Mouse (Mus musculus): ENCODE measurements around the gene Olfr1416. TPM values are rescaled to one million over a fixed set of nuclear protein-coding genes. Genes with fewer than 3 reads are reported as not detected.

Olfr1416 gene
- total RNA-seq, 4 experiments from 2014 or later: not detected

GRCm38 (mm10) chr1:92432791-92433190 lies 52.1 kb downstream of the Olfr1416 start:
- DNase-seq (ENCODE audit: low spot score in 2 of 2): no peak

- no peak for DNase-seq (ENCODE audit: low spot score in 2 of 2)
Measured at GRCm38 (mm10) chr1:92432098-92432497, 52.8 kb downstream of the Olfr1416 start.

GRCm38 (mm10) chr1:92431420-92431819 lies 53.5 kb downstream of the Olfr1416 start:
- DNase-seq (ENCODE audit: low spot score in 2 of 2): no peak

- no peak for DNase-seq (ENCODE audit: low spot score in 2 of 2)
Measured at GRCm38 (mm10) chr1:92430991-92431390, 53.9 kb downstream of the Olfr1416 start.

Small RNA genes lying within 50 kb of the gene (microRNA-seq; reads per million reads assigned to microRNA genes)
- 2.6 to 6.7 reads per million in 2 experiments for gene Mir6900

Other genes starting within 250 kb of the Olfr1416 start
- 100 to 1,000 TPM; 219 to 243 (median 235) TPM for gene Ndufa10, start 11.3 kb downstream of the Olfr1416 start, total RNA-seq (2022)
- not detected for gene Olfr1415, start 11.0 kb upstream of the Olfr1416 start, total RNA-seq (2022)
- gene Olfr1414, start 33.5 kb upstream of the Olfr1416 start, total RNA-seq (2022): not detected
- gene Olfr1413, start 86.2 kb upstream of the Olfr1416 start, total RNA-seq (2022): not detected
- gene Olfr1412, start 100.7 kb upstream of the Olfr1416 start, total RNA-seq (2022): not detected
- not detected for gene Olfr1411, start 109.3 kb upstream of the Olfr1416 start, total RNA-seq (2022)
- not detected for gene Olfr1410, start 120.7 kb upstream of the Olfr1416 start, total RNA-seq (2022)
- not detected for gene Olfr12, start 132.7 kb upstream of the Olfr1416 start, total RNA-seq (2022)
- gene Cops9, start 156.9 kb upstream of the Olfr1416 start, total RNA-seq (2022): 100 to 1,000 TPM; 199 to 246 (median 216) TPM
- gene Otos, start 163.7 kb upstream of the Olfr1416 start, total RNA-seq (2022): under 1 TPM in 2 of 4 experiments, not detected in 2; 0.58 to 0.68 TPM

Measured in left cerebral cortex, adult 8-10 months (tissue).